Mouse (Mus musculus) E14TG2a.4 (cell line): Measurements from ENCODE around the gene Ahctf1.

Source experiments
- CTCF ChIP-seq: conservative IDR thresholded peaks from 2 replicates; pipeline ENCODE4 v1.5.1; 2014; ENCODE audit warnings: low read length
- NANOG ChIP-seq: IDR thresholded peaks from 2 replicates; pipeline ENCODE4 v1.6.1; 2014; ENCODE audit warnings: borderline replicate concordance, low read length, mixed read lengths
- POU5F1 ChIP-seq: IDR thresholded peaks from 2 replicates; pipeline ENCODE4 v1.6.1; 2014; ENCODE audit warnings: low read length, borderline replicate concordance

- TF ChIP-seq CTCF = no peak
- TF ChIP-seq POU5F1 = no peak
- TF ChIP-seq NANOG = no peak
Observed at GRCm38 (mm10) chr1:179760086-179760485, 43.4 kb downstream of the Ahctf1 start.
